Mouse (Mus musculus): Measurements from ENCODE around the gene B830017H08Rik.

Gene B830017H08Rik

DNA sequence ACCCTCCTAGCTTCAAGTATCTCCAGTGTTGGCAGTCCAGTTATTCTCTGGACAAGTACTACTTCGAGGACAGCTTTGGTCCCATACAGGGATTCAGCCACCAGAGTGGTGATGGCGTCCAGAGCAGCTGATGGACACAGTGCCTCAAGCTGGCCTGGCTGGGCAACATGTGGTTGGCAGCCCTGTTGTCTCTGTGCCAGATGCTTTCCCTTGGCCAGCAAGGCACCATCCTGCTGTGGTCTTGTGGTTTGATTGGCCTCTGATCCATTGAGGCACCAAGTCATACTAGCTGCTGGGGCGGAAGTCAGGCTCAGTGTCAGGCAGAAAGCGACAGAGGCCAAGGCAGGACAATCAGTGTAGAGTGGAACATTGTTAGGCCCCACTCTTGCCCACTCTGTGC, 23.8 kb upstream of the B830017H08Rik start:
- intact Hi-C loops (cut with DNase I) = no loop called here

DNA sequence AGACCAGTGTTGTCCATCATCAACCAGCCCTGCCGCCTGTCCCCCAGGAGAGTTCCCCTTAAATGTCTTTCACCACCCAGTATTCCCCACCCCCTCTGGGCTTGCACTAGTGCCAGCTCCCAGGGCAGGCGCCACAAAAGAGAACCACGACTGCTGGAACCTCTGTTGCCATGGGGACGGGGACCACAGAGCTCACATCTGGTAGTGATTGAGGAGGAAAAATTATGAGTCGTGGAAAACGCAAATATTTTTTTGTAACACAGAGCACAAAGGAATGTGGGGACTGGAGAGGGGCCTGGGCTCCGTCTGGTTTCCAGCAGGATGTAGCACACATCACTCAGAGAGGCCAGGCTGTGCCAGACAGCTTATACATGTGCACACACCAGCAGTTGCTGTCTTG, 23.2 kb upstream of the B830017H08Rik start:
- intact Hi-C loops (cut with DNase I) = loop anchor here (5.0 kb wide), 3 partner anchors 32 to 67 kb away; no protein-coding TSS in a partner anchor

DNA sequence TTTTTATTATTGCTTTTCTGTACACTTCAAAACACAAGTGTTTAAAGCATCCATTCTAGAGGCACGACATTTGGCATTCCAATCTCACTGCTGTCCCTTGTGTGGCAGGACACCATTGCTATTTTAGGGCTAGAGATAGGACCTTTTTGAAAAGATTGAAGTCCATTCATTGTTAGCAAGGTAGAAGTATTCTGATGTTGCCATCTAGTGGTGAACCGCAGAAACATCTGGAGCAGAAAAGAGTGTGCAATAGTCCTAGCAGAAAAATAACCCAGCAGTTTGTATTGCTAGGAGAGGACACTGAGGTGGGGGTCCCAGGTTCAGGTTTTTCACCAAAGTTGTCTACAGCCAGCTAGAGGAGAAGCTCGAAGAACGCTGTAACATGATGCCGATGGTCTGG, 20.8 kb upstream of the B830017H08Rik start:
- intact Hi-C loops (cut with DNase I) = loop anchor here (5.0 kb wide), 3 partner anchors 35 to 70 kb away; no protein-coding TSS in a partner anchor

DNA sequence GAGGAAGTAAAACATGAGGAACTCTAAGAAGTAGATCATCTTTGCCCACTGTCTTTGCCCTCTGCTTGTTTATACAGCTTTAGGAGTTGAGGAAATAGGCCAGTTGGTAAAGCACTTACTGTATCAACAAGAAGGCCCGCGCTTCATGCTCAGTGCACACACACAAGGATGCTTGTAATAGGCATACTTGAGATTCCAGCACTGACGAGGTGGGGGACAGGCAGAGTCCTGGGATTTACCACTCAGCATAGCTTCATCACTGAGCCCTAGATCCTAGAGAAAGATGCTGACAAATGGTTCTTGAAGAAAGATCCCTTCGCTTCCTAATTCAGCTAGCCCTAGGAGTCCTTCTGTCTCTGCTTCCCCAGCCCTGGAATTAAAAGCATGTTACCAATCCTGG, 19.7 kb upstream of the B830017H08Rik start:
- intact Hi-C loops (cut with DNase I) = loop anchor here (5.0 kb wide), 3 partner anchors 36 to 71 kb away; no protein-coding TSS in a partner anchor

GRCm38 (mm10) chr16:17815411-17816402, 17.2 kb upstream of the B830017H08Rik start:
- intact Hi-C loops (cut with DNase I) = no loop called here

GRCm38 (mm10) chr16:17816528-17816927, 16.4 kb upstream of the B830017H08Rik start:
- intact Hi-C loops (cut with DNase I) = no loop called here

DNA sequence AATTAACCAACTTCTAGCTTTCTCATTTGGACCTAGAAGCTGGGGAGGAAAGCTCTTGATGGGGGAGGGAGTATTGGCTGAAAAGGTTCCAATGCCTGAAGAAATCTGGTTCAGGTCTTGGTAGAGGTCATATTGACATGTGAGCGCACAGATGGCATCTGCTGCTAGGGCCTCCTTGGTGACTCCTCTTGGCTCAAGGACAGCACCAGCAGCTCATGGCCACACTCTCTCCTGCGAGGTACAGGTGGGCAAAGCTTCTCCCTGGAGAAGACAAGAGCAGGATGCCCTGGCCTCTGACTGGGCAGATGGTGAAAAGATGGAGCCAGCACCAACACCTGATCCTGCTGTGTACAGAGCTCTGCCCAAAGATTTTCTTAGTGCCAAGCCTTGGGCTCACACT, 6.4 kb upstream of the B830017H08Rik start:
- intact Hi-C loops (cut with DNase I) = no loop called here

DNA sequence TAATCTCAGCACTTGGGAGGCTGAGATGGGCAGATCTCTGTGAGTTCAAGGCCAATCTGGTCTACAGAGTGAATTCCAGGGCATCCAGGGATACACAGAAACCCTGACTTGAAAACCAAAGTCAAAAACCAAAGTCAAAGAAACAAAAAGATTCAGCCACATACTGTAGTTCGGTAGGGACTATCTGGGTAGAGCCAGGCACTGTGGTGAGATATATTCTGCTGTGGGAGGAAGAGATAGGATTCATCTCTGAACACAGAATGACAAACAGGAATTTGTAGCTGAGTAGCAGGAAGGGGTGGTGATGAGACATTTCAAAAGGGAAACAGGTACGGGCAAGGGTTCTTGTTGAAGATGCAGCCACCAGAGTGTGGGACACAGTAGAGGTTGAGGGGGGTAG, 4.7 kb upstream of the B830017H08Rik start:
- intact Hi-C loops (cut with DNase I) = no loop called here

- intact Hi-C loops (cut with DNase I) = no loop called here
These were observed 4.1 kb upstream of the B830017H08Rik start for GRCm38 (mm10) chr16:17828867-17829266.

- intact Hi-C loops (cut with DNase I) = no loop called here
These were observed 2.3 kb upstream of the B830017H08Rik start for GRCm38 (mm10) chr16:17830385-17831178.

DNA sequence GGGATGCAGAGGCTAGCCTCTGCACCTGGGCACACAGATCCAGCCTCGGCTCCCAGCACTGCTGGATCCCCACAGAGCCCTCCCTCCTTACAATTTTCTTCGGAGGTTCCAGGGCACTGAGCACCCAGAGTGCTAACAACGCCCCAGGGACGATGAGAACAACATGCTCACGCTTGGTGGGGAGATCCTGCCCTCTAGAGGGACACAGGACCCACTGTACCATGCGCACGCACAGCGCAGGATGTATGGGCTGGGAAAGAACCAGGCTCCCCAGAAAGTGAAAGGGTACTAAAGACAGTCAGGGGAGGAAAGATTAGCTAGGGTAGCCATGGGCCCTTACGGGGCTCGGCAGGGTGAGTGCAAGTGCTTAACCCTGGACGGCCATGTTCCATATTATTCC, 1.1 kb upstream of the B830017H08Rik start:
- intact Hi-C loops (cut with DNase I) = no loop called here

GRCm38 (mm10) chr16:17833321-17833680, 380 bp downstream of the B830017H08Rik start:
- intact Hi-C loops (cut with DNase I) = no loop called here

DNA sequence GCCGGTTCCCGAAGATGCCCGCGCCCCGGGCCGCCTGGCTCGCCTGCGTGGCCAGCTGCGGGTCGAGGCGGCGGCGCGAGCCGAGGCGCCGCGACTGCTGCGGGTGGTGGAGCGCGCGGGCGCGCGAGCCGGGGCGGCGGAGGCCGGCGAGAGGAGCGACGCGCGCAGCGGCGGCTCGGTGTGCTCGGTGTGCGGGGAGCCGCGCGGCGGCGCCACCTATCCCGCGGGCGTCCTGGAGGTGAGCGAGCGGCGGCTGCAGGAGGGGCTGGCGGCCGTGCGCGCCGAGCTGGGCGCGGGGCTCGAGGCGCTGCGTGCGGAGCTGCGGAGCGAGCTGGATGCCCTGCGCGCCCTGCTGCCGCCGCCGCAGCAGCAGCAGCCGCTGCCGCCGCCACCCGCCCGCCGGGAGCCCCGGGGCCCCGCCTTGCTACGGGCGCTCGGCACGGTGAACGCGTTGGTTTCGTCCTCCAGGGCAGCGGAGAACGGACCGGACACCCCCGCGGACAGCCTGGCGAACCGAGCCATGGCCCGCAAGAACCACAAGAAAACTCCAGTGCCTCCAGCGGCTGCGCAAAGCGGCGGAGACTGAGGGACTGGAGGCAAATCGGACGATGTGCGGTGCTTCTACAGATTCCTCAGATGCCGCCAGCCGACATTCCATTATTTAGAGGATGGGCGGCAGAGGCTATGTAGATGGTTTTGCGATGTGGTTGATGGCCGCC, 919 bp downstream of the B830017H08Rik start:
- intact Hi-C loops (cut with DNase I) = no loop called here

GRCm38 (mm10) chr16:17834543-17834942, 1.6 kb downstream of the B830017H08Rik start:
- intact Hi-C loops (cut with DNase I) = no loop called here

DNA sequence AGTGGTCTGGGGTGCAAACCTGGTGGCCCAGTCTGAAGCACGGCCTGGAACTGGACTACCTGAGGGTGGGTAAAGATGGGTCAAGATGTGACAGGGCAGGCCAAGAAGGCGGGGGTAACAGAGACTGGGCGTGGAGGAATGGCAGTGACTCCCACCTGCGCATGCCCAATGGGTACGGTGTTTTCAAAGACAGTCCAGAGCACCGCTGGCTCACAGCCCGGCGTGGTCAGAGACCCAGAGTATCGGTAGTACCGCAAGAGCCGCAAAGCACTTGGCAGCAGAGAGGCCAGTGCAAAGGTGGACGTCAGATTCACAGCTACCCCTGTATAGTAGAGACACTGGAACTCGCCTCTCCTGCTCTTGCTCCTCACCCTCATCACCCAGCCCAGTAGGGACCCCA, 2.6 kb downstream of the B830017H08Rik start:
- intact Hi-C loops (cut with DNase I) = no loop called here

GRCm38 (mm10) chr16:17838051-17838450, 5.1 kb downstream of the B830017H08Rik start, which contains the start of gene Car15:
Gene Car15, minus strand, starts transcription at chr16:17838364.
- intact Hi-C loops (cut with DNase I) = no loop called here

GRCm38 (mm10) chr16:17839976-17840375, 7.1 kb downstream of the B830017H08Rik start:
- intact Hi-C loops (cut with DNase I) = no loop called here

- intact Hi-C loops (cut with DNase I) = no loop called here
These were observed 9.5 kb downstream of the B830017H08Rik start for GRCm38 (mm10) chr16:17842437-17842836.

DNA sequence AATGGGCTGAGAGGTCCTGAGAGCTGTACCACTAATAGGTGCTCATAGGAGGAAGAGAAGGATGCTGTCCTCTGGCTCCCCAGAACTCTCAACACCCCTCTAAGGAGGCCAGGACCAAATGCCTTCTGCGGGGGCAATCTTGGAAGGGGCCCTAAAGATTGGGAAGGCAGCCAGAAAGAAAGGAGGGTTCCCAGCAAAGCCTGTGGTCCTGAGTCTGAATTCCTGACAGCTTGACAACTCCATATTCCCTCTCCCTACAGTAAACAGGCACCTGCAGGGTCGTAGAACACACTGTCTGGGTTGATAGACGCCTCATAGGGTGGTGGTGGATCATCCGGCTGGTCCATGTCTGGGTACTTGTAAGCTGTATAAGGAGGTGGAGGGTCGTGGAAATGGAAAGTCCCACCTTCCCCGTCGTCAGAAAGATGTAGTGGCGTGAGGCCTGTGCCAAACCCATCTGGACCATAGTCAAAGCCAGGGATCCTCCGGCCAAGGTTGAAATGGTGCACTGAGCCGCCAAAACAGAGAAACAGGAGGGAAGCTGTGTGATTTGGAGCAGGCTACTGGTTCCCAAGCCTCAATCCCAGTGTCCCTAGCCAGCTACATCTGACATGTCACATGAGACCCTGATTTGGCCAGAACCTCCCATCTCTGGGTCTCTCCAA, 10.9 kb downstream of the B830017H08Rik start:
- intact Hi-C loops (cut with DNase I) = no loop called here

- intact Hi-C loops (cut with DNase I) = no loop called here
These were observed 15.5 kb downstream of the B830017H08Rik start for GRCm38 (mm10) chr16:17848431-17848830.

GRCm38 (mm10) chr16:17848928-17849327, 16.0 kb downstream of the B830017H08Rik start:
- intact Hi-C loops (cut with DNase I) = no loop called here
